Mouse (Mus musculus): ENCODE data around the gene Gm3115. TPM values are rescaled to one million over a fixed set of nuclear protein-coding genes. Genes with fewer than 3 reads are reported as not detected.
"Not testable (repeated sequence)": the region's sequence is repeated elsewhere in the genome, so short reads cannot be mapped to it uniquely, and the experiment has no call there.

The Gm3115 gene
- not detected in 2 replicates for polyA plus RNA-seq (2015; fragmentation: Nextera tagmentation; extraction: Ambion mirVana)

GRCm38 (mm10) chr14:4083820-4084219 lies at the start of gene Gm3115:
TSS of gene Gm3115 (plus strand) at chr14:4084120.
- 51% methylated on average over 3 of the region's 3 CpGs for WGBS
- H3K27ac ChIP-seq; ATAC-seq (ENCODE audit: low FRiP score, low read depth): not testable (repeated sequence)

GRCm38 (mm10) chr14:4110426-4110825 lies 26.5 kb downstream of the Gm3115 start, which contains the start of gene Gm8108:
TSS of gene Gm8108 (plus strand) at chr14:4110526.
- peak within 1 kb of the TSS; percentile 44 for H3K4me3 ChIP-seq
- 7% methylated on average over 35 of the region's 37 CpGs for WGBS
- peak within 1 kb of the TSS; percentile 61 for H3K4me2 ChIP-seq (replicated peaks)
- H3K9me3 ChIP-seq; H3K36me3 ChIP-seq; H3K4me1 ChIP-seq; H3K27me3 ChIP-seq; ATAC-seq (ENCODE audit: low FRiP score, low read depth); H3K27ac ChIP-seq: not testable (repeated sequence)
- H3K9ac ChIP-seq, result peak within 1 kb of the TSS; percentile 25; the same call in 1 of the 2 replicates

More at GRCm38 (mm10) chr14:4083820-4084219, at the start of gene Gm3115:
- H3K9ac ChIP-seq; H3K27me3 ChIP-seq; H3K36me3 ChIP-seq; H3K4me1 ChIP-seq; H3K4me3 ChIP-seq; H3K9me3 ChIP-seq; H3K4me2 ChIP-seq (replicated peaks): not testable (repeated sequence)

- not testable (repeated sequence) for H3K9ac ChIP-seq; H3K36me3 ChIP-seq; H3K27ac ChIP-seq; H3K4me1 ChIP-seq; H3K27me3 ChIP-seq; ATAC-seq (ENCODE audit: low FRiP score, low read depth); H3K9me3 ChIP-seq; H3K4me2 ChIP-seq (replicated peaks); H3K4me3 ChIP-seq
- WGBS, result 86% methylated on average over 4 of the region's 4 CpGs
These were observed 57.7 kb downstream of the Gm3115 start for GRCm38 (mm10) chr14:4141646-4142045.

Other genes with a start within 250 kb of the Gm3115 start
- 0.17 TPM in 1 of 2 replicates, not detected in the other for gene Gm3033, start 237.9 kb upstream of the Gm3115 start, polyA plus RNA-seq (2015; fragmentation: Nextera tagmentation; extraction: Ambion mirVana)
- gene Gm2916, start 199.9 kb upstream of the Gm3115 start, polyA plus RNA-seq (2015; fragmentation: Nextera tagmentation; extraction: Ambion mirVana), result not detected in 2 replicates
- not detected in 2 replicates for gene Gm3029, start 152.4 kb upstream of the Gm3115 start, polyA plus RNA-seq (2015; fragmentation: Nextera tagmentation; extraction: Ambion mirVana)
- not detected in 2 replicates for gene Gm3095, start 120.6 kb upstream of the Gm3115 start, polyA plus RNA-seq (2015; fragmentation: Nextera tagmentation; extraction: Ambion mirVana)
- not detected in 2 replicates for gene Gm3099, start 85.7 kb upstream of the Gm3115 start, polyA plus RNA-seq (2015; fragmentation: Nextera tagmentation; extraction: Ambion mirVana)
- 0.19 and 0.28 TPM in 2 replicates for gene Gm5796, start 60.2 kb upstream of the Gm3115 start, polyA plus RNA-seq (2015; fragmentation: Nextera tagmentation; extraction: Ambion mirVana)
- gene Gm8108, start 26.4 kb downstream of the Gm3115 start, polyA plus RNA-seq (2015; fragmentation: Nextera tagmentation; extraction: Ambion mirVana), result 0.18 TPM in 1 of 2 replicates, not detected in the other
- gene Gm3127, start 80.9 kb downstream of the Gm3115 start, polyA plus RNA-seq (2015; fragmentation: Nextera tagmentation; extraction: Ambion mirVana), result not detected in 2 replicates
- gene Gm2974, start 98.5 kb downstream of the Gm3115 start, polyA plus RNA-seq (2015; fragmentation: Nextera tagmentation; extraction: Ambion mirVana), result 0.33 and 0.43 TPM in 2 replicates
- gene Gm3138, start 165.5 kb downstream of the Gm3115 start, polyA plus RNA-seq (2015; fragmentation: Nextera tagmentation; extraction: Ambion mirVana), result not detected in 2 replicates
- not detected in 2 replicates for gene Gm3149, start 233.2 kb downstream of the Gm3115 start, polyA plus RNA-seq (2015; fragmentation: Nextera tagmentation; extraction: Ambion mirVana)

All from limb, embryonic 13.5 days (tissue).